Mouse (Mus musculus): ENCODE results near the gene Mettl27. TPM values are rescaled to one million over a fixed set of nuclear protein-coding genes. Genes with fewer than 3 reads are reported as not detected.
"Not testable (repeated sequence)": the region's sequence is repeated elsewhere in the genome, so short reads cannot be mapped to it uniquely, and the experiment has no call there.

Gene Mettl27
- total RNA-seq, 1 experiment from 2014 or later = 7.4 TPM

DNA sequence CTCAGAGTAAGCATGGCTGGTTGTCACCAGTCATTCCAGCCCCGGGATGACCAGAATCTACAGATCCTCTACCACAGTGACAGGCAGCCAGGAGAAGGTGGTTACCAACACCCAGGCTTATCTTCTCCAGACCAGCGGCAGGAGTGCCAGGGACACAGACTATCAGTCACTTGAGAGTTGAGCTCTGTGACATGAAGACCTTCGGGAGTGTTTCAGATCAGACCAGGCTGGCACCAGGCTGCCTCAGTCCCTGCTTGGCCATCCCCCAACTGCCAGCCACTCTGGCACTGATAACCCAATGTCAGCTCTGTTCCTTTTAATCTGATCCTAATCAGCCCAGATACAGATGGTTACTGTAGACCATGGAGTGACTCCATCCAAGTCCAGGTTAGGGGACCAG lies 13.1 kb upstream of the Mettl27 start:
- ATAC-seq (replicated peaks; ENCODE audit: low read depth, poor library complexity, severe bottlenecking) = peak; percentile 60

GRCm38 (mm10) chr5:134920106-134920687 lies 12.0 kb upstream of the Mettl27 start:
- no peak for ATAC-seq (replicated peaks; ENCODE audit: low read depth, poor library complexity, severe bottlenecking)

- ATAC-seq (replicated peaks; ENCODE audit: low read depth, poor library complexity, severe bottlenecking) = no peak
Observed at GRCm38 (mm10) chr5:134921106-134921505, 11.1 kb upstream of the Mettl27 start.

- ATAC-seq (replicated peaks; ENCODE audit: low read depth, poor library complexity, severe bottlenecking) = no peak
Observed at GRCm38 (mm10) chr5:134923141-134923540, 9.0 kb upstream of the Mettl27 start.

DNA sequence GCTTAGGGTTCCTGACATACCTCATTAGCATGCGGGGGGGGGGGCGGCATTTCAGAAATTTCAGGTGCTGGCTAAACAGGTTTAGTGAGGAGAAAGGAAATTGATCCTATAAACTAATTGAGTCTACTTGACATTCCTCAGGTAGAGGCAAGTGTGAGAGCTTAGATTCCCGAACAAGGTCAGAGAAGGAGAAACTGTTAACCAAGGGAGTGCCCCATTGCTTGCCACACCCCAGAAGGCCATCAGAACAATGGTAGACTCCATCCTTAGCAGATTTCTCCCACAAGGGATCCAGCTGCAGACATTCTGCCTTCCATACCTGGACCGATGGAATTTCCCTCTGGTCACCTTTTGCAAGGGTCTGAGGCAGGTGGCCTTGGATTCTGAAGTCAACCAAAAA lies 5.4 kb upstream of the Mettl27 start:
- no peak for ATAC-seq (replicated peaks; ENCODE audit: low read depth, poor library complexity, severe bottlenecking)

- no peak for ATAC-seq (replicated peaks; ENCODE audit: low read depth, poor library complexity, severe bottlenecking)
Observed at GRCm38 (mm10) chr5:134929988-134930387, 2.2 kb upstream of the Mettl27 start.

GRCm38 (mm10) chr5:134932903-134933276 lies 722 bp downstream of the Mettl27 start:
- peak; percentile 59 for ATAC-seq (replicated peaks; ENCODE audit: low read depth, poor library complexity, severe bottlenecking)

- ATAC-seq (replicated peaks; ENCODE audit: low read depth, poor library complexity, severe bottlenecking) = no peak
Observed at GRCm38 (mm10) chr5:134933281-134933680, 1.1 kb downstream of the Mettl27 start.

DNA sequence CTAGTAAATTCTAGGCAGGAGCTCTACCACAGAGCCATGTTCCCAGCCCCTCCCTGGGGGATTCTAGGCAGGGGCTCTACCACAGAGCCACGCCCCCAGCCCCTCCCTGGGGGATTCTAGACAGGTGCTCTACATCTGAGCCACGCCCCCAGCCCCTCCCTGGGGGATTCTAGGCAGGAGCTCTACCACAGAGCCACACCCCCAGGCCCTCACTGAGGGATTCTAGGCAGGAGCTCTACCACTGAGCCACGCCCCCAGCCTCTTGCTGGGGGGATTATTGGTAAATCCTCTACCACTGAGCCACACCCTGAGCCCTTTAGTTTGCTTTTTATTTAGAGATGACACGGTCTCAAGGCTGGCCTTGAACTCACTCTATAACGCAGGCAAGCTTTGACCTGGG lies 1.5 kb downstream of the Mettl27 start:
- ATAC-seq (replicated peaks; ENCODE audit: low read depth, poor library complexity, severe bottlenecking) = not testable (repeated sequence)

GRCm38 (mm10) chr5:134934666-134935065 lies 2.5 kb downstream of the Mettl27 start:
- ATAC-seq (replicated peaks; ENCODE audit: low read depth, poor library complexity, severe bottlenecking) = no peak

DNA sequence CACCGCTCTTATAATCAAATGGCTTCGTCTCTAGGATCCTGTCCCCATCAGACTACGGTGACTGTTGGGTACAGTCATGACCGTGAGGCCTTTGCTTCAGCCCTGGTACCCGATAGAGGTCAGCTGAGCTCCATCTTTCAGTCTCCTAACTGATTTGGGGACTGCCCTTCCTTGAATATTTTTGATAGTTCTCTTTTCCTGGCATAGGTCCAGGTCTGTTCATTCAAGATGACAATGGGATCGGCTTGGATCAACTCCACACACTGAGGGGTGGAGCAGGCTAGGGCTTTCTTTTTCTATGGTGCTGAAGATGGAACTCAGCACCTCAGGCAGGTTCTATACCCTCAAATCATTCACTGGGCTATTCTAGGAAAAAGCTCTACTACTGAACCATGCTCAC lies 3.9 kb downstream of the Mettl27 start:
- no peak for ATAC-seq (replicated peaks; ENCODE audit: low read depth, poor library complexity, severe bottlenecking)

DNA sequence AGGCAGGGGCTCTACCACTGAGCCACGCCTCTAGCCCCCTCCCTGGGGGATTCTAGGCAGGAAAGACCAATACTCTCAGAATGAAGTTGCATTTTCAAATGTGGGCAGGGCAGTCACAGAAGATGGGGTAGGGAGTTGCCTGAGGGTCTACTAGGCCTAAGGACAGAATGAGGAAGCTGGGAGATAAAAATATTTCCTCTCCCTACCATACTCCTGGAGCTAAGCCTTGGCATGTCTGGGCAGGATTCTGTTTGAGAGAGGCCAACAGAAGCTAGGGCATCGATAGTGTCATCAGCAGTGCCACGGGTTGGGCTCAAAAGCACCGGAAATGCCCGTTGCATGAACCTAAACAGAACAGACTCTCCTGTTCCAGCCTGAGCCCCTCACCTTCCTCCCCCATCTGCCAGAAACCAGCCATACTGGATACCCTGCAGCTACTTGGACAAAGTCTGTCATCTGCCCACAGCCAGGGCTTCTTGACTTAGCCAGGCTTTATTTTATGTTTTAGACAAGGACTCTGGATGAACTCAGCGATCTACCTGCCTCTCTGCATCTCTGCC lies 4.5 kb downstream of the Mettl27 start:
- ATAC-seq (replicated peaks; ENCODE audit: low read depth, poor library complexity, severe bottlenecking) = peak; percentile 27; the same call in 1 of the 2 replicates

DNA sequence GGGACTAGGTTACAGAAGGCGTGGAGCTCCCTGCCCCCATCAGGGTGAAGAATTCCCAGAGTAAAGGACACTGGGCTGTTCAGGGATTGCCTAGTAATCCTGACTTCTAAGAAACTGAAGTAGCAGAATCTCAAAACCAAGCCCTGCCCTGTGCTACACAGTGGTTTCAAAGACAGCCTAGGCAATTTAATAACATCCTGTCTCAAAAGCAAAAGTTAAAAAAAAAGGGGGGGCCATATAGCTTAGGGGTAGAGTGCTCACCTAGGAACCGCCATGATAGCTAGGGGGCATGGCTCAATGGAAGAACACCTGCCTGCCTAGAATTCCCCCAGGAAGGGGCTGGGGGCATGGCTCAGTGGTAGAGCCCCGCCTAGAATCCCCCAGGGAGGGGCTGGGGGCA lies 6.9 kb downstream of the Mettl27 start:
- ATAC-seq (replicated peaks; ENCODE audit: low read depth, poor library complexity, severe bottlenecking) = no peak

DNA sequence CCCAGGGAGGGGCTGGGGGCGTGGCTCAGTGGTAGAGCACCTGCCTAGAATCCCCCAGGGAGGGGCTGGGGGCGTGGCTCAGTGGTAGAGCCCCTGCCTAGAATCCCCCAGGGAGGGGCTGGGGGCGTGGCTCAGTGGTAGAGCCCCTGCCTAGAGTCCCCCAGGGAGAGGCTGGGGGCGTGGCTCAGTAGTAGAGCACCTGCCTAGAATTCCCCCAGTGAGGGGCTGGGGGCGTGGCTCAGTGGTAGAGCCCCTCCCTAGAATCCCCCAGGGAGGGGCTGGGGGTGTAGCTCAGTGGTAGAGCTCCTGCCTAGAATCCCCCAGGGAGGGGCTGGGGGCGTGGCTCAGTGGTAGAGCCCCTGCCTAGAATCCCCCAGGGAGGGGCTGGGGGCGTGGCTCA lies 7.4 kb downstream of the Mettl27 start:
- ATAC-seq (replicated peaks; ENCODE audit: low read depth, poor library complexity, severe bottlenecking) = not testable (repeated sequence)

- no peak for ATAC-seq (replicated peaks; ENCODE audit: low read depth, poor library complexity, severe bottlenecking)
Observed at GRCm38 (mm10) chr5:134941472-134942209, 9.5 kb downstream of the Mettl27 start.

- no peak for ATAC-seq (replicated peaks; ENCODE audit: low read depth, poor library complexity, severe bottlenecking)
Observed at GRCm38 (mm10) chr5:134942740-134943139, 10.6 kb downstream of the Mettl27 start.

- no peak for ATAC-seq (replicated peaks; ENCODE audit: low read depth, poor library complexity, severe bottlenecking)
Observed at GRCm38 (mm10) chr5:134944179-134944578, 12.0 kb downstream of the Mettl27 start.

GRCm38 (mm10) chr5:134945266-134945959 lies 13.2 kb downstream of the Mettl27 start:
- ATAC-seq (replicated peaks; ENCODE audit: low read depth, poor library complexity, severe bottlenecking) = no peak

- ATAC-seq (replicated peaks; ENCODE audit: low read depth, poor library complexity, severe bottlenecking) = no peak
Observed at GRCm38 (mm10) chr5:134946063-134946856, 14.1 kb downstream of the Mettl27 start.

DNA sequence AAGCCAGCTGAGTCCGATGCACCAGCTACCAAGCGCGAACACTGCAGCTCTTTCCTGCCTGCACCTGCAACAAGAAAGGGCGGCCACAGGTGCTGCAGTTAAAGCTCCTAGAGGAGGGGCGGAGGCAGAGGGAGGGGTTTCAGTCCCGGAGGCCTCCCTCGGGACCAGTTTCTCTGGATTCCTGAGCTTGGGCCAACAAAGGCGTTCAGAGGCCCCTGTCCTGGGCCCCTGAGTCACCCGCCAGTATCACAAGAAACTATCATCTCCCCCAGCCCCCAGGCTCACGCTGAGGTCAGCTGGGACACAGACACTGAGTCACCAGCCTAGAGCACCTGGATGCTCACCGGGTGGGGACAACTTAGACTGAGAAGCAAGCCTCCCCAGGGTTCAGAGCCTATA lies 14.7 kb downstream of the Mettl27 start, which contains the start of gene Cldn4:
TSS of gene Cldn4 (minus strand) at position 78 of the 399 bp plus-strand sequence.
- no peak for ATAC-seq (replicated peaks; ENCODE audit: low read depth, poor library complexity, severe bottlenecking)
